Mouse (Mus musculus): ENCODE data around the gene Myl6b. TPM values are rescaled to one million over a fixed set of nuclear protein-coding genes. Genes with fewer than 3 reads are reported as not detected.
"Not testable (repeated sequence)": the region's sequence is repeated elsewhere in the genome, so short reads cannot be mapped to it uniquely, and the experiment has no call there.

Gene Myl6b
- total RNA-seq, 4 experiments from 2014 or later, result 29.9 to 33.3 (median 32.4) TPM

DNA sequence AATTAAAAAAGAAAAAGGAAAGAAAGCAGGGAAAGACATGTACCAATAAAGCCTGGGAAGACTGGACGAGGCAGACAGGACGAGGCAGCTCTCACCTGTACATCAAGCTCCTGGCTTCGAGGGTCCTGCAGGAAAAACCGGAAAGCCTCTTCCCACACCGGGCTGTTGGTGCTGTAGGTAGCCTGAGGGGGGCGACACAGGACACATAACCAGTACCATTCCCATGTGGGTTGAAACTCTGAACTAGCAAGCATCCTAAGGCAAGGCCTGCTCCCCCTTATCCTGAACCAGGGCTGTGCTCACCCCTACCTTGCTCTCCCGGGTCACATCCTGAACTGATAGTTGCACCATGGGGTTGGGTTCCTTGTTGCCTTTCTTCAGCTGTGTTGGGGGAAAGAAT, 20.3 kb upstream of the Myl6b start:
- no peak for DNase-seq (ENCODE audit: low spot score in 2 of 2)

DNA sequence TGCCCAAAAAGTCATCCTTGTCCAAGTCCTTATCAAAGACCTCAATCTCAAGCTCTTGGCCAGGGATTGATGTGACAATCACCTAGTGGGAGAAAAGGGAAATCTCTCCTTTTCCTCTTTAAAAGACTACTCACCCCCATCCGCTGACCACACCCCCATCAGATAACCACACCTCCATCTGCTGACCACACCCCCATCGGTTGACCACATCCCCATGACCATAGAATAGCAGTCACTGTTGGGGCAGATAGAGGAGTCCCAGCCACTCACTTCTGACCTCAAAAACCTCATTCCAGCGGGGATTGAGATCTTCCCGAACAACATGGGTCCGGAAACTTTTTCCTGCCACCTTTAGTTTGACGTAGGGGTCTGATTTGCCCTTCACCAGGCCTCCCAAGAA, 18.2 kb upstream of the Myl6b start:
- no peak for DNase-seq (ENCODE audit: low spot score in 2 of 2)

DNA sequence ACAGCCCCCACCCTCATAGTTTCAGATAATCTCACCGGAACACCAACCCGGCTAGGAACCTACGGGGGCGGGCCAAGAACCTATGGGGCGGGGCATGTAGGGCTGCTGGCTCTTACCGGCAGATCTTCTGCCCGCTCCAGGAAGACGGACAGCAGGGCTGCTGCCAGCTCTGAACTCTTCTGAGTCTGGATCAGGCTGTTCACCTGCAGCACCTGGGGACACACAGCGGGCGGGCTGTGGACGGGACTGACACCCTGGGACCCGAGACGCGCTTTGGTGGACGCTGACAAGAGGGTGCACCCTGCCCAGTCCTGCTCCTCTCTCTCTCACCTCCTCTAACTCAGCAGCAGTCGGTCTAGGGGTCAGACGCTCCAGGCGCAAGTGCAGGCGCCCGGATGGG, 17.5 kb upstream of the Myl6b start:
- no peak for DNase-seq (ENCODE audit: low spot score in 2 of 2)

DNA sequence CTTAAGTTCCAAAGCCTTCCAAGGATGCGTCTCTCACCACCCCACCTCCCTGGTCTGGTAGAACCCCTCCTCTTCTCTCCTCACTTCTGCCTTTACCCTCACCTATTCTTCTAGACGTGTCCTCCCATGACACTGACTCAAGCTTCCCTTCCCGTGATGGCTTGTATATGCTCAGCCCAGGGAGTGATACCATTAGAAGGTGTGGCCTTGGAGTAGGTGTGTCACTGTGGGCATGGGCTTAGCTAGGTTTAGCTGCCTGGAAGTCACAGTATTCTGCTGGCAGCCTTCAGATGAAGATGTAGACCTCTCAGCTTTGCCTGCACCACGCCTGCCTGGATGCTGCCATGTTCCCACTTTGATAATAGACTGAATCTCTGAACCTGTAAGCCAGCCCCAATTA, 16.6 kb upstream of the Myl6b start:
- DNase-seq (ENCODE audit: low spot score in 2 of 2), result no peak

DNA sequence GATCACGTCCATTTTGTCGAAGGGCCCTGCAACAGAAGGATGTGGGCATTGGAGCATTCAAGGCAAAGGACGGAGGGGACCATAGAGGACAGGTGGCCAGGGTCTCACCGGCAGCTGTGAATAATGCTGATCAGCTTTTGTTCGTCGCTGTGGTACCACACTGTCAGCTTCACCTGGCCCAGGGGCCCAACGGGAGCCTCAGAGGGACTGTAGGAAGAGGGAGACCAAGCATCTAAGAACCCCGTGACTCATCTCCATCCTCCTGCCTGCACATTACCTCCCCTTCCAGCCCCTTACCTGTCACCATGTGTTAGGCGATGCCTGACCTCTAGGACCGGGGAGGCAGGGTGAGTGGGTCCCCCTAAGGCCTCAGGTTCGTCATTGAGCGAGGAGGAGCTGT, 13.3 kb upstream of the Myl6b start:
- no peak for DNase-seq (ENCODE audit: low spot score in 2 of 2)

DNA sequence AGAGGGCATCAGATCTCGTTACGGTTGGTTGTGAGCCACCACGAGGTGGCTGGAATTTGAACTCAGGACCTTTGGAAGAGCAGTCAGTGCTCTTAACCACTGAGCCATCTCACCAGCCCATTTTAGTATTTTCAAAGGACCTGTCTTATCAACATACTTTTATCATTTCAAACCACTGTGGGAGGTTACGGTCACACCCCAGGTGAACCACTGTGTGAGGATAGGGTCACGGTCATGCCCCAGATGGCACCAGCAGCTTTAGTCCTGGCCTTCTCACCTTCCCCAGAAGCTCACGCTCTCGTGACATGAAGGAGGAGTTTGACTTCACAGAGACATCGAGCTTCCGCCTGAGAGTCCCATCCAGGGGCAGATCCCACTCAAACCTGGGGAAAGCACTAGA, 12.7 kb upstream of the Myl6b start:
- no peak for DNase-seq (ENCODE audit: low spot score in 2 of 2)

DNA sequence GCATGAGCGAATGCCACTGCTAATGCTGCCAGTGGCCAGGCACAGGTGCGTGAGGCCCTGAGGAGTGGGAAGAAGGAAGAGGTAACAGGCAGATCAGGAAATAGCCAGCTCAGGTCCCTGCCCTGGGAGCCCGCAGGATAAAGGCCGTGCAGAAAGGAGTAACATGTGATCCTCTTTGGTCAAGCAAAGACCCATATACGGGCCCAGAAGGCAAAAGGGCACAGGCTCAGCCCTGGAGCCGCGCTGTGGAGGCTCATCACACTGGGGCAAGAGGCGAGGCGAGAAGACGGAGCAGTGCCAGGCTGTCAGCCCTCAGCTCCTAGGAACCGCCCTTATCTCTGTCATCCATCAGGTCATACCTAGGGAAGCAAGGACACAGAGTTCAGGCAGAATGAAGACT, 11.8 kb upstream of the Myl6b start:
- no peak for DNase-seq (ENCODE audit: low spot score in 2 of 2)

DNA sequence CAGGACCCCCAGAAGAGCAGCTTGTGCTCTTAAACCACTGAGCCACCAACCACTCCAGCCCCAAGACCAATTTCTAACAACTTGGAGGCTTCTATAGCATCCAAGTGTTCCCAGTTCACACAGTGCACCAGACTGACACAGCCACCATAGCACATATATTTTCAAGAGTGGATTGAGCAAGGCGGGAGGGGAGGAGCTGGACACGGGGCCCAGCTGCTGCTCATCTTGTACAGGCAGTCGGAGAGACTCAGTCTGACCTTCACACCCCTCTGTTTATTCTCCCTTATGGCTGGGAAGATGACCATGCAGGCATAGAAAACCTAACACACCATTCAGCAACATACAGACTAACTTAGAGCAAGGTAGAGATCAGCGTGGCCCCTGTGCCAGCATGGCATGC, 11.3 kb upstream of the Myl6b start:
- DNase-seq (ENCODE audit: low spot score in 2 of 2), result no peak

DNA sequence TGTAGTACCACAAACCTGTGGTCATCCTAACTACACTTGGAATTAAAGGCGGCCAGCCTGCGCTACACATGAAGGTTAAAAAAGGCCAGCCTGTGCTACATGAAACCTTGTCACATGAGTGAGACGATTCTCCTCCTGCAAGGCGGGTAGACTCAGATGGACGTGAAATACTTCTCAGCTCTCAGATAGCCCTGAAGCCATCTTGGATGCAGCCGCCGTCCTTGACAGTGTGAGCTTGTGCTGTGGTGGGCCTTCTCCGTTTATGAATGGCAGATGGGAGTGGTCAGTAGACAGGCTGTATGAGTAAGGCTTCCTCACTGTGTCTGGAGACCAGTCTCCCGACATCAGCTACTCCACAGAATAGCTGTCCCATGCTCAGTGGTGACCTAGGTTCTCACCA, 10.7 kb upstream of the Myl6b start:
- no peak for DNase-seq (ENCODE audit: low spot score in 2 of 2)

DNA sequence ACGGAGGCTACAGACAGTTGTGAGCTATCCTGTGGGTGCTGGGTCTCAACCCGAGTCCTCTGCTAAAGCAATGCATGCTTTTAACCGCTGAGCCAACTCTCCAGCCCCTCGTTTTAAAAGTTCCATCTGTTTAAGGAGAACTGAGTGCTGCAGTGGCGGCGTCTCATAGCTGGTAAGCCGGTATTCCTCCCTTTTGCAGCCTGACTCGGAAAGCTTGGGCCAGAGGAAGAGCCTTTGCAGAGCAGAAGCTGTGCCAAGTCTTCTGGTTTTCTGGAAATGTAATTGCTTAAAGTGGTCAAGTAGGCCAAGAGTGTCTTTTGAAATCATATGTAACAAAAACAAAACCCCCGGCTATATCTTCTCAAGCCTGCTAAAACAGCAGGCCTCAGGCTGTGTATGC, 9.8 kb upstream of the Myl6b start:
- DNase-seq (ENCODE audit: low spot score in 2 of 2), result no peak

DNA sequence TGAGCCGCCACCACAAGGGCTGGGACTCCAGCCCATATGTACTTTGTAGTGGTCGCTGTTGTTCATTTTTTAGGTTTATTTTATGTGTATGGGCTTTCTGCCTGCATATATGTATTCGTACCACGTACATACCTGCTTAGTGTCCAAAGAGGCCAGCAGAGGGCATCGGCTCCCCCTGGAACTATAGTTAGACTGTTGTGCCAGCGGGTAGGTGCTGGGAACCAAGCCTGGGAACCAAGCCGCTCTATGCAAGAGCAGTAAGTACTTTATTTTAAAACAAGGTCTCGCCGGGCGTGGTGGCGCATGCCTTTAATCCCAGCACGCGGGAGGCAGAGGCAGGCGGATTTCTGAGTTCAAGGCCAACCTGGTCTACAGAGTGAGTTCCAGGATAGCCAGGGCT, 7.5 kb upstream of the Myl6b start:
- no peak for DNase-seq (ENCODE audit: low spot score in 2 of 2)

DNA sequence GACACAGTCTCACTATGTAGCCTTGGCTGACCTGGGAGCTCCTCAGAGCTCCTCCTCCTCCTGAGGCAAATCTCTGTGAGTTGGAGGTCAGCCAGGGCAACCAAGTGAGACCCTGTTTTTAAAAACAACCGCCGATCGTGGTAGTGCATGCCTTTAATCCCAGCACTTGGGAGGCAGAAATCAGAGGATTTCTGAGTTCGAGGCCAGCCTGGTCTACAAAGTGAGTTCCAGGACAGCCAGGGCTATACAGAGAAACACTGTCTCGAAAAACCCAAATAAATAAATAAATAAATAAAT, 6.8 kb upstream of the Myl6b start:
- DNase-seq (ENCODE audit: low spot score in 2 of 2), result not testable (repeated sequence)

DNA sequence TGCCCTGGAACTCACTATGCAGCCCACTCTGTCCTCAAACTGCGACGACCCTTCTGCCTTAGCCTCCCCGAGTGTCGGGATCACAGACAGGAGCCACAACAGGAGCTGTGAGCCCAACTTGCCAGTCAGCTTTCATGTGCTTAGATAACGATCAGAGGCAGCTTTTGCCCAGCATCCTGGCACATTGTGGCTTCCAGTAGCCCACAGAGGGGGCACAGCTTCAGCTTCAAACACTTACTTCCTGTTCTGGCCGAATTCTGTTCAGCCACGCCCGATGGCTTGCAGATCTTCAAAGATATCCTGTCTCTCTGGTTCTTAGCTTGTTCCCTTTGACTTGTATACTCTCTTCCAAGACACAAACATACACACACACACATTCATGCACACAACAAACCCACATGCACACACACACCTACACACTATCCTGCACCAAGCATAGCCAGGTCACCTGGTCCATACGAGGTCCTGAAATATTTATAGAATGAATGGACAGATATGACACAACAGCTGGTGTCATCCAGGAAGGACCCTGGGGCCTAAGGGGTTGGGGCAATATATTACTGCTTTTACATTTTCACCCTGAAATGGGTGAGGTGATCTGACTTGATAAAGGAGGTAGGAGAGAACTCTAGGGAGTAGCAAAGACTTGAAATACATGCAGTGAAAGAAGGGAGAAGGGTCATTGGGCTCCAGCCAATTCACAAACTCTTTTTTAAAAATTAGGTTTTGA, 6.3 kb upstream of the Myl6b start:
- DNase-seq (ENCODE audit: low spot score in 2 of 2), result no peak

DNA sequence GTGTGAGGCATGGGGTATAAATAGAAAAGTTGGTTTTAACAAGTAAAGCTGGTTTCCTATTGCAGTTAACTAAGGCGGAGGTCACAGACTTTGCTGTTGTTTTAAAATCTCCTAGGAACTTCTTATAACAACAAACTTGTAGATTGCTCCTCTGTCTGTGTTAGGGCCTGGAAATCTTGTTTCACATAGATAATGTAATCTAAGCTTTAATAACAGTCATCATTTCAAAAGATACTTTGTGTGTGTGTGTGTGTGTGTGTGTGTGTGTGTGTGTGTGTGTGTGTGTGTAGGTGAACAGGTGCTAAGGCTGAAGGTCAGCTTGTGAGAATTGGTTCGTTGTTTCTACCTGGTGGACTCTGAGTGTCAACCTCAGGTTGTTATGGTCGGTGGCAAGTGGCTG, 5.5 kb upstream of the Myl6b start:
- DNase-seq (ENCODE audit: low spot score in 2 of 2), result no peak

DNA sequence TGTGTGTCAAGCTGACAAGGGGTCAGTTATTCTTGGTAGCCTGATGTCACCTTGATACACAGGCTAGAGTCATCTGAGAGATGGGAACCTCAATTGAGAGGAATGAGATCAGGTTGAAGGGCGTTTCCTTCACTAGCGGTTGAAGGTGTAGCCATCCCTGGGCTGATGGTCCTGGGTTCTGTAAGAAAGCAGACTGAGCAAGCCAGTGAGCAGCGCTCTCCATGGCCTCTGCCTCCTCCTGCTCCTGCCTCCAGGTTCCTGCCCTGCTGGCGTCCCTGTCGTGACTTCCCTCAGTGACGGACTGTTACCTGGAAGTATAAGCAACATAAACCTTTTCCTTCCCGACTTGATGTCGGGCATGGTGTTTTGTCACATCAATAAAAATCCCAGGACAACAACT, 5.0 kb upstream of the Myl6b start:
- no peak for DNase-seq (ENCODE audit: low spot score in 2 of 2)

DNA sequence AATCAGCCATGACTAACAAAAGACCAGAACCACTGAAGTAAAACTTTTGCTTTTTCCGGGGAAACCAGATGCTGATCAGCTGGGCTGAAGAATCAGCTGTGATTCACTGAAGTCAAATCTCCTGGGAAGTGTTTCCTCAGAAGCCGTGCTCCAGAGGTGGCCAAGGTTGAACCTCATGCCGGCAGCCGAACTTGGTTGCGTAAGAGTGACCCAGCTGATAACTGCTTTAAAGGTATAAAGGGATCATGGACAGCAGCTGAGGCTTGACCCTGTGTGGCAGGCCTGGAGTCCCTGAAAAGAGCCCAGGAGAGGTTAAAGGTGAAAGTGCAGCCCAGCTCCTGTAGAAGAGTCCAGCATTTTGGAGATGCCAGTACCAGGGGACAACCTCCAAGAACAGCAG, 3.9 kb upstream of the Myl6b start:
- DNase-seq (ENCODE audit: low spot score in 2 of 2), result no peak

DNA sequence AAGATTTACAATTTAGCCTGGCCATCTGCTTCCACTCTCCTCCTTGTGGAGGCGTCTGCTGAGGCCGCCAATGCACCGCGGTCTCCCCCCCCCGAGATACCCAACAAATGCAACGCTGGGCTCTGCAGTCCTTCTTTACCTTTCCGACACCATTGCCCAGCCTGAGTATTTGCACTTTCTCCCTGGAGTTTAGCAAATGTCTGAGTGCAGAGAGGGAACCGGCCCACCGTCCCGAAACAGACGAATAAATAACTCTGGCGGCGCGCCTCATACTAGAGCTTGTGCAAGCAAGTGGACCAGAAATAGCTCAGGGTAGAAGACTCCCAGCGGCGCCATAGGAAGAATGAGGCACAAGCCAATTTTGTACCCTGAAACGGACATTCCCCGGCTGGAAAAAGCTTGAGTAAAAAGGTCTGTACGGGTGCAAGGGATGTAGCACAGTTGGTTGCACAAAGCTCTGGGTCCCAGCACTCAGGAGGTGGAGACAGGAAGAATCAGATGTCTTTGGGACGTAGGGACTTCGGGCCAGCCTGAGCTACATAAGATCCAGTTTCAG, 709 bp upstream of the Myl6b start:
- peak in 1 of 2 experiments; percentile 37 for DNase-seq (ENCODE audit: low spot score in 2 of 2)

DNA sequence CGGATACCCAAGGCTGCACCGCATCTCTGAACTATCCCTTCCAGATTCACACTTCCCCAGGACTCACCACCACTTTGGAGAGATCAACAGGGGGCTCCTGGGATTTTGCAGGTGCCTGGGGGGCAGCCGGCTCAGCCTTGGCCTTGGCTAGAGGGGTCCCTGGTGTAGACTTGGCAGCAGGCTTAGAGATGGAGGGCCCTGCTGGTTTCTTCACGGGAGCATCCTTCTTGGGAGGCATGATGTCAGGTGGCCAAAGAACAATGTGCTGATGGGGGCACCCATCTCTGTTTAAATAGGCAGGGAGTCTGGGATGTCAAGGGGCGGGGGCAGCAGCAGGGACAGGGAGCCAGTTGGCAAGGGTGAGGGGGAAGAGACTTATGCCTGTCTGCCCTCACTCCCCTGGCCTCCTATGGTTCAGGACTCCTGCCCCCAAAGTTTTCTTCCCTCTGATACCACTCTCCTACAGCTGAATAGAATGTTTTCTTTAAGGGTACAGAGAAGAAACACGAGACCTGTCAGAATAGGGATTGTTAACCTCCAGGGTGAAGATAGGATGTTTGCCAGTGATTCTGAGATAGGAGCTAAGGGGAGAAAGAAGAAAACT, 1.2 kb downstream of the Myl6b start:
- no peak for DNase-seq (ENCODE audit: low spot score in 2 of 2)

DNA sequence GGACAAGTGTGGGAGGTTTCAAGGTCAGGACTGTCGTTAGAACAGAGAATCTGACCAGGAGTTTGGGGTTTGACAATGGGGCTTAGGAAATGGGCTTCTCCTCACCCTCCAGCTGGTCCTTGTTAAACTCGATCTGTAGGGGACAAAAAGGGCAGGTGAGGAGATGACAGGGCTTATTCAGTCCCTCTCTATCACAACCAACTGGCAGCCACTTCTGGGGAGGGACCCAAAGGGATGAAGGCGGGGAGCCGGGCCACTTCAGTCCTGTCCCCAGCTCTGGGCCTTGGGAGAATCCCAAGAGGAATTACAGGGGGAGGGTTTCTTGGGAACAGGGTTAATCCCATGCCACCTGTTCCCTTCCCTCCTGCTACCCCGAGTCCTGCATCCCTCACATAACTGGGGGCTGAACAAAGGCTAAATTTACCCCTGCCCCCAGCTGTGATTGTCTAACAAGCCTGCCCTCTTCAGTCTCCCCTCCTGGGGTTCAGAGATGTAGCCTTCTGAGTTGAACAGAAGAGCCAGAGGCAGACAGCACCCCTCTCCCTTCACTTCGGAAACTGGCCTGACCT, 1.9 kb downstream of the Myl6b start:
- DNase-seq (ENCODE audit: low spot score in 2 of 2), result no peak

DNA sequence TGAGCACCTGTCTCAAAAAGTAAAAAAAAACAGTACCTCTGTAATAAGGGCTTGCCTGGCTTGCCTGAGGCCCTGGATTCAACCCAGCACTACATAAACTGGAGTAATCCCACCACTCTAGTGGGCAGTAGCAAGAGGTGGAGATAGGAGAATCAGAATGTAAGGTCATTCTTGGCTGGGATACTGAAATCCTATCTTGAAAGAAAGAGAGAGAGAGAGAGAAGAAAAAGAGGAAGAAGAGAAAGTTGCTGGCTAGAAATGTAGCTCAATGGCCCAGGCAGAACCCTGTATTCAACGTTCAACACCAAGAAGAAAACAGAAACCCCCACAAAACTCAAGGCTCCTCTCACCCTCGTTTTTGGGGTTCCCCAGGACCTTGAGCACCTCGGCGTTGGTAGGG, 2.6 kb downstream of the Myl6b start:
- DNase-seq (ENCODE audit: low spot score in 2 of 2), result no peak

DNA sequence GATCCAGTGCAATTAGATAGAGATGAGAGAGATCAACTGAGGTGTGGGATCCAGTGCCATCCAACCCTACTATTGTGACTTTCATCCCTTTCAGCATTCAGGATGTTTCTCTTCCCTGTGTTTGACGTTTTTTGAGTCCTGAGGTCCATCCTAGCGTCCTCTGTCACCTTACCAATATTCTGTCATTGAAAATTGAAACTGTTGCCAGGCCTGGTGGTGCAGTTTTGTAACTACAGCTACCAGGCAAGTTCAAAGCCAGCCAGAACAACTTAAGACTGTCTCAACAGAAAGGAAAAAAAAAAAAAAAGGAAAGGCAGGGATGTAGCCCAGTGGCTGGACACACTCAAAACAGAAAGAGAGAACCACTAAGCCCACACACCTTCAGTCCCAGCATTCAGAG, 3.2 kb downstream of the Myl6b start:
- DNase-seq (ENCODE audit: low spot score in 2 of 2), result no peak

DNA sequence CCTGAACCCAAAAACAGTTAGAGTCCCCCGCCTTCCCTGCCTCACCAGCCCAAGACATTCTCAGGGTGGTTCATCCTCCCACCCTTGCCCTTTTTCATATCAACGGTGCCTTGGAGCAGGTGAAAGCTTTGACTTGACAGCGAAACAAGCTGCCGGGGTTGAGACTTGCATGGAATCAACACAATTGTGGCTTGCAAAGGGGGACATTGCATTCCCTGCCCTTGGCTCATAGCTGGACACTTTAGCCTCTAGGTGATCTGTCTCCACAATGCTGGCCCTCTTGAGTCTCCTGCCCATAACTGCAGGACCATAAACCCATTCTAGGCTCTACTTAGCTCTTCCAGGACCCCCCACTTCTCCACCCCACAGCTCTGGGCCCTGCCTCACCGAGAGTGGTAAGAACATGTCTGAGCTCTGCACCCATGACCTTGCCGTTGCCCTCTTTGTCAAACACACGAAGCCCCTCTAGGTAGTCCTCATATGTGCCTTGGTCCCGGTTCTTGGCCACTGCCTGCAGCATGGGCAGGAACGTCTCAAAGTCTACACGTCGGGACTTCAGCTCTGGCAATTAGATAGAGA, 3.7 kb downstream of the Myl6b start:
- peak in 1 of 2 experiments; percentile 21 for DNase-seq (ENCODE audit: low spot score in 2 of 2)

Data from left cerebral cortex, adult 8-10 months (tissue).